Mouse (Mus musculus): ENCODE measurements around the gene Ptges3l.
"Not testable (repeated sequence)": the region's sequence is repeated elsewhere in the genome, so short reads cannot be mapped to it uniquely, and the experiment has no call there.

The Ptges3l gene

GRCm38 (mm10) chr11:101457631-101458030 lies 32.5 kb upstream of the Ptges3l start:
- no peak for DNase-seq (ENCODE audit: low spot score in 2 of 2)

- DNase-seq (ENCODE audit: low spot score in 2 of 2) = no peak
These were observed 30.5 kb upstream of the Ptges3l start for GRCm38 (mm10) chr11:101455627-101456026.

DNA sequence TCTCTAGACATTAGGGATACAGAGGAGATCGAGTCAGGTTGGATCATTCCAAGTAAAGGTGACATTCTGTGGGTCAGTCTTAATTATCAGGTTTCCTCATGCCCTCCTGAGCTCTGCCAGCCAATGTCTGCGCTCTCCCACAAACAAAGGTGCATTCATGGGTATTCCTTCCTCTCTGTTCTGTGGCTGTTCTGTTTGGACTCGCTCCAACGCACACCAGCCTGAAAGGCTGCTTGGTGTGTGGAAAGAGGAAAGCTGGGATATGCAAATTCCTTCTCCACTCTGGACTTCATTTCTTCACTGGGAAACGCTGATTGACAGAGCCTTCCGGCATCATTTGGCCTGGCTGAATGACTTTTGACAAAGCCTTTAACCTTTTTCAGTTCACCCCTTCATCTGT lies 29.6 kb upstream of the Ptges3l start:
- DNase-seq (ENCODE audit: low spot score in 2 of 2) = no peak

DNA sequence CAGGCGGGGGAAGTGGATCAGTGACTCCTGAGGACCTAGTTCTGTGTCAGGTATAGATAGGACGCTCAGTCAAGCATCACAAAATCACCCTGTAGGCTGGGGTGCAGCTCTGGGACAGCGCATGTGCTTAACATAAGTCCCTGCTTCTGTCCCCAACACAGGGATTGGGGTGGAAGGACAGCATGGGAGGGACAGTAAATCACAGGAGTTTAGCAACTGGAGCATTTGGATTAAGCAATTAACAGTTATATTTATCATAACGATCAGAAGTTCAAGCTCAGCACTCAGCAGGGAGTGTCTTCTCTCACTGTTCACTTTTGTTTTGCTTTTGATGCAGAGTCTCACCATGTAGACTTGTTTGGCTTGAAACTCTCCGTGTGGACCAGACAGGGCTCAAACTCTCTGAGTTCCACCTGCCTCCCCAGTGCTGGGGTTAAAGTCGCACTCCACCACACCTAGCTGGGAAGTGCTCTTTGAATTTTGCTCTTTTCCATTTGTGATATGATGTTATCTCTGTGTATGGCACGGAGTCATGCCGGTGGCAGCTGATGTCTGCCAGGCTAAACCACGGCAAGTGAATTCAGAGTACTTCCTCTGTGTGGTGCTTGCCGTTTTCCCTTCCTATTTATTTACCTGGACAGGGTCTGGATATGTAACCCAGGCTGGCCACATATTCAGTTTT lies 27.1 kb upstream of the Ptges3l start:
- DNase-seq (ENCODE audit: low spot score in 2 of 2) = no peak

- no peak for DNase-seq (ENCODE audit: low spot score in 2 of 2)
These were observed 26.4 kb upstream of the Ptges3l start for GRCm38 (mm10) chr11:101451536-101451935.

- no peak for DNase-seq (ENCODE audit: low spot score in 2 of 2)
These were observed 25.3 kb upstream of the Ptges3l start for GRCm38 (mm10) chr11:101450394-101450793.

DNA sequence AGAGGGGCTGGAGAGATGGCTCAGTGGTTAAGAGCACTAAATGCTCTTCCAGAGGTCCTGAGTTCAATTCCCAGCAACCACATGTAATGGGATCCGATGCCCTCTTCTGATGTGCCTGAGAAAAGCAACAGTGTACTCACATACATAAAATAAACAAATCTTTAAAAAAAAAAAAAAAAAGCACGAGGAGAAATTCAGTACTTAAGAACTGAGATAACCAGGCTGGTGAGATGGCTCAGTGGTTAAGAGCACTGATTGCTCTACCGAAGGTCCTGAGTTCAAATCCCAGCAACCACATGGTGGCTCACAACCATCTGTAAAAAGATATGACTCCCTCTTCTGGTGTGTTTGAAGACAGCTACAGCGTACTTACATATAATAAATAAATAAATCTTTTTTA lies 24.5 kb upstream of the Ptges3l start:
- not testable (repeated sequence) for DNase-seq (ENCODE audit: low spot score in 2 of 2)

DNA sequence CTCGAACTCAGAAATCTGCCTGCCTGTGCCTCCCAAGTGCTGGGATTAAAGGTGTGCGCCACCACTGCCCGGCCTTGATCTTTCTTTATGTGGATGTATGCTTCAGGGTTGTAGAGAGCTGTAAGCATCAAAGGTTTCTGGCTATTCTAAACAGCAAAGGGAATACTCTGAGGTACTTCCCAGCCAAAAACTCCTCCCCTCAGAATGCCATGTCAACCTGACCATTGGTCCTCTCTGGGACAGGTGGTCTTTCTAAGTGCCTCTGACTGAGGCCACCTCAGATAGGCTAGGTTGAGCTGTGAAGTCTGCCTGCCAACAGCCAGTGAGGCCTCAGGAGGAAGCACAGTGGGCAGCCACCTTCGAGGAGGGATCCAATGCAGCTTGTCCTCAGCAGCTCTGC lies 23.8 kb upstream of the Ptges3l start:
- DNase-seq (ENCODE audit: low spot score in 2 of 2) = no peak

DNA sequence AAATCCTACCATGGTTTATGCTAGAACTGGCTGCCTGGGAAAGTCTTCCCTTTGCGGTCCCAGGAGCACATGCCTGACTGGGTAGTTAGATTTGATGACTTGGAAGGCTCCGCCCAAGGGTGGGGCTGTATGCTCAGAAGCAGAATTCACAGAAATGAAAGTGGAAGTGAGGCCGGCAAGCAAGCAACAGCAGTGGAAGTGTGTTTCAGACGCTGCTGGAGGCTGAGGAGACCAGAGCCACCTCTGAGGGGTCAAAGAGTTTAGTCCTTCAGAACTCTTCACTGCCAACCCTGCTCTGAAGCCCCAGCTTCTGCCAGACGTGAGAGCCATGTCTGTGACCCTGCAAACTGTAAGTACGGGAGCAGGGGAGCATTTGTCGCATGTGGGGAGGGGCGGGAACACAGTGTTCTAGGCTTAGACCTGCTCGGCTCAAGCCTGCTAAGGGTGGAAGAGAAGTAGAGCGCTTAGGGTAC lies 23.2 kb upstream of the Ptges3l start, which contains the start of gene Ifi35:
Gene Ifi35, plus strand, starts transcription at position 134 of the 473 bp plus-strand sequence.
- no peak for DNase-seq (ENCODE audit: low spot score in 2 of 2)

DNA sequence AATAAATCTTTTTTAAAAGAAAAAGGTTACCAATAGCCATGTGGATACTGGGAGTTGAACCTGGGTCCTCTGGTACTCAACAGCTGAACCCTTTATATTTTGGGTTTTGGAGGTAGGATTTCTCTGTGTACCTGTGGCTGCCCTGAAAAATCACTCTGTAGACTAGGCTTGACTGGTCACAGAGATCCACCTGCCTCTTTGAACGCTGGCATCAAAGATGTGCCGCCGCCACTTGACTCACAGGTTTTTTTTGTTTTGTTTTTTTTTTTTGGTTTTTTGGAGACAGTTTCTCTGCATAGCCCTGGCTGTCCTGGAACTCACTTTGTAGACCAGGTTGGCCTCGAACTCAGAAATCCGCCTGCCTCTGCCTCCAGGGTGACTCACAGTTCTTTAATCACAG lies 22.7 kb upstream of the Ptges3l start:
- no peak for DNase-seq (ENCODE audit: low spot score in 2 of 2)

DNA sequence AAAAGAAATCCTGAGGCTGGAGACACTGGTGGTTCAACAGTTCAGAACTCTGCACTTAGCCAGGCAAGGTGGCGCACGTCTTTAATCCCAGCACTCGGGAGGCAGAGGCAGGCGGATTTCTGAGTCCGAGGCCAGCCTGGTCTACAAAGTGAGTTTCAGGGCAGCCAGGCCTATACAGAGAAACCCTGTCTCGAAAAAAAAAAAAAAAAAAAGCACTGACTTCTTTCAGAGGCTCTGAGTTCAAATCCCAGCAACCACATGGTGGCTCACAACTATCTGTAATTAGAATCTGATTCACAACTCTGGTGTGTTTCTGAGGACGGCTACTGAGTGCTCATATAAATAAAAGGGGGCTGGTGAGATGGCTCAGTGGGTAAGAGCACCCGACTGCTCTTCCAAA lies 21.7 kb upstream of the Ptges3l start:
- not testable (repeated sequence) for DNase-seq (ENCODE audit: low spot score in 2 of 2)

DNA sequence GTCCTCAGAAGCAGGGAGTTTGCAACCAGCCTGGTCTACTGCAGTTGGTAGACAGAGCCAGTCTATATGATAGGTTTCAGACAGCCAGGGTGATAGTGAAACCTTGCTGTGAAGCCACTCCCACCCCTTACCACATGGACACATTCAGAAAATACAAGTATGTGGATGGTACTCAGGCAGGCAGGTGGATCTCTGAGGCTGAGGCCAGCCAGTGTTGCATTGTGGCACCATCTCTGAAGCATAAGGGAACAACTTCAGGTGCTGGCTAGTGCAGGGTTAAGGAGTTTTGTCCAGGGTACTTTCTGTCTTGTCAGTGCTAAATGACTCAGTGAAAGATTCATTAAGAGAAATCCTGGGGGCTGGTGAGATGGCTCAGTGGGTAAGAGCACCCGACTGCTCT lies 21.2 kb upstream of the Ptges3l start:
- DNase-seq (ENCODE audit: low spot score in 2 of 2) = no peak

- no peak for DNase-seq (ENCODE audit: low spot score in 2 of 2)
These were observed 17.6 kb upstream of the Ptges3l start for GRCm38 (mm10) chr11:101442760-101443159.

DNA sequence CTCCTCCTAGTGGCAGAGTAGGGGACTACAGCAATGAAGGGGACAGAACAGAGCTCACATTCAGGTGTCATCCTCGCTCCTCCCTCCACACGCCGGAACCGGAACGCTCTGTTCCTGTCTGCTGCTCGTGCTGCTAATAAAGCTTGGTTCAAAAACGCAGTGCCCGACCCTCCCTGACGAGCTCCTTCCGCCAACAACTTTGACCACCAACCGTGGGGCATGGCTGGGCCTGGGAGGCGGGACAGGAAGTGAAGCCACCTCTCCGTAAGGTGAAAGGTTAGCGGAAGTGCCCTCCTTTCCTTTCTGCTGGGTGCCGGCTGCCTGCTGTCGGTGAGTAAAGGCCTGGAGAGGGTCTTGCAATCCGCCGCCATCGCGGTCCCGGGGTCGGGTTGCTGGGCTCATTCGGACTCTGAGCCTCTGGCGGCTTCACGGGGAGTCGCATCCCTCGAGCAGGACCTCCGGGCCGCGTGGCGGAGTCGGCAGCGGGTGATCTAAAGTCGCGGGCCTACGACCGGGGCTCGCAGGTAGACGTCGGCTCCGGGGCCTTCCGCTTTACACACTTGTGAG lies 17.1 kb upstream of the Ptges3l start, which contains the start of gene Rpl27:
Gene Rpl27, plus strand, starts transcription at position 172 of the 567 bp plus-strand sequence.
- DNase-seq (ENCODE audit: low spot score in 2 of 2) = peak; percentile 97 to 98

- DNase-seq (ENCODE audit: low spot score in 2 of 2) = not testable (repeated sequence)
These were observed 16.5 kb upstream of the Ptges3l start for GRCm38 (mm10) chr11:101441450-101442126.

GRCm38 (mm10) chr11:101438006-101438405 lies 12.9 kb upstream of the Ptges3l start:
- DNase-seq (ENCODE audit: low spot score in 2 of 2) = not testable (repeated sequence)

DNA sequence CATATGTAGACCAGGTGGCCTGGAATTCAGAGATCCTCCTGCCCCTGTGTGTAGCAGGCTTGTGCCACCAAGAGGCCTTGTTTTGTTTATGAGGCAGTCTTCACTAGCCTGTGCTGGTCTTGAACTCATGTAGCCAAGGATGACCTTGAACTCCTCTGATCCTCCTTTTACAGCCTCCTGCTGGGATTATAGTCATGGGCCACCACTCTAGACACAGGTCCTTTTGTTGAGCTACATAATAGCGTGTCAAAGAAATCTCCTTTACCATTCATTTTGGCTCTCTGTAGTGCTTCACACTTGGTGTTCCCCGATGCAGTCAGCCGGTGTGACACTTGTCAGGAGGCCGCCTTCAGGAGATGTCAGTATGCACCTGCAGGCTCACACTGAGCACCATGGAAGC lies 11.8 kb upstream of the Ptges3l start:
- DNase-seq (ENCODE audit: low spot score in 2 of 2) = no peak

GRCm38 (mm10) chr11:101435831-101436230 lies 10.7 kb upstream of the Ptges3l start:
- DNase-seq (ENCODE audit: low spot score in 2 of 2) = no peak

- DNase-seq (ENCODE audit: low spot score in 2 of 2) = no peak
These were observed 8.3 kb upstream of the Ptges3l start for GRCm38 (mm10) chr11:101433396-101433795.

DNA sequence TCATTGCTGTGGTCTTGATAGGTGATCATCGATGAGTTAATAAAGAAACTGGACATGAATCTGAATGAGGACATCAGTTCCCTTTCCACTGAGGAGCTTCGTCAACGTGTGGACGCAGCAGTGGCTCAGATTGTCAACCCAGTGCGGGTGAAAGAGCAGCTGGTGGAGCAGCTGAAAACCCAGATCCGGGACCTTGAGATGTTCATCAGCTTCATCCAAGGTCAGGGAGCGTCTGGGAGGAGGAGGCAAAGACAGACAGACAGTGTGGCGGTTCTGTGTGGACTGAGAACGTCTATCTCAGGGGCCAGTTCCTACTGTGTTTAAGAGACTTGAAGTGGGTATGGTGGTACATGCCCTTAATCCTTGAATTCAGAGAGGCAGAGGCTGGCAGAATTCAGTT lies 6.2 kb upstream of the Ptges3l start:
- DNase-seq (ENCODE audit: low spot score in 2 of 2) = no peak

- no peak for DNase-seq (ENCODE audit: low spot score in 2 of 2)
These were observed 1.0 kb upstream of the Ptges3l start for GRCm38 (mm10) chr11:101426165-101426564.

GRCm38 (mm10) chr11:101424105-101424851 lies 855 bp downstream of the Ptges3l start, which contains the start of gene Gm27029:
TSS of gene Gm27029 (minus strand) at chr11:101424796.
- DNase-seq (ENCODE audit: low spot score in 2 of 2) = peak in 1 of 2 experiments; percentile 24

All from frontal cortex, postnatal 10 days (tissue).